Mouse (Mus musculus) bone marrow macrophage, adult 2 months (primary cell): ENCODE measurements around the gene Sema5a.

Experiments used
- CTCF ChIP-seq: IDR thresholded peaks from 2 replicates; pipeline ENCODE4 v1.5.1; 2012; ENCODE audit warnings: low read depth, mild to moderate bottlenecking, low read length, moderate library complexity
- POLR2A ChIP-seq: IDR thresholded peaks from 2 replicates; pipeline ENCODE4 v1.6.1; 2012; ENCODE audit warnings: mild to moderate bottlenecking, low read depth, low read length, borderline replicate concordance

GRCm38 (mm10) chr15:32324105-32324504, 79.5 kb downstream of the Sema5a start:
- no peak for TF ChIP-seq POLR2A
- no peak for TF ChIP-seq CTCF
